Mouse (Mus musculus): ENCODE results near the gene Fbxl14.
A peak's percentile ranks its signal among the peaks of the same experiment; 100 is the strongest.
"Not testable (repeated sequence)": the region's sequence is repeated elsewhere in the genome, so short reads cannot be mapped to it uniquely, and the experiment has no call there.

Fbxl14 gene

DNA sequence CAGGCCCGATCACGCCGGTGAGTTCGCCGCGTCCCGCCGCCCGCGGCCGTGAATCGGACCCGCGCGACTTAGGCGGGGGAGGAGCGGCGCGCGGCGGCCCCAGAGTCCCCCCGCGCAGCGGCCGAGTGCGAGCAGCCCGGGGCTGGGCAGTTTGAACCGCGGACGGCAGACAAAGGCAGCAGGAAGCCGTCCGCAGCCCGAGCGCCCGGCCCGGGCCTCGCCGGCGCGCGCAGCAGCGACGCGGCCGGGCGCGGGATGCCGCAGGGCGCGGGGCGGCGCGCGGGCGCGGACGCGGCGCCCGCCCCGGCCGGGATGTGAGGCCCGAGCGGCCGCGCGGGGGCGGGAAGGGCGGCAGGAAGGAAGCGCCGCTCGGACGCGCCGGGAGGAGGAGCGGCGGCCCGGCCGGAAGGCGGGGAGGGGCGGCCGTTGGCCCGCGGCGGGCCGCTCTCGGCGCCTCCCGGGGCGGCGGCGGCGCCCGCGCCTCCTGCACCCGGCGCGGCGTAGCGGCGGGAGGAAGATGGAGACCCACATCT is at the start of gene Fbxl14:
Gene Fbxl14 (plus strand): TSS at position 326 of the 533 bp plus-strand sequence.
- DNase-seq (ENCODE audit: low spot score), result no peak

DNA sequence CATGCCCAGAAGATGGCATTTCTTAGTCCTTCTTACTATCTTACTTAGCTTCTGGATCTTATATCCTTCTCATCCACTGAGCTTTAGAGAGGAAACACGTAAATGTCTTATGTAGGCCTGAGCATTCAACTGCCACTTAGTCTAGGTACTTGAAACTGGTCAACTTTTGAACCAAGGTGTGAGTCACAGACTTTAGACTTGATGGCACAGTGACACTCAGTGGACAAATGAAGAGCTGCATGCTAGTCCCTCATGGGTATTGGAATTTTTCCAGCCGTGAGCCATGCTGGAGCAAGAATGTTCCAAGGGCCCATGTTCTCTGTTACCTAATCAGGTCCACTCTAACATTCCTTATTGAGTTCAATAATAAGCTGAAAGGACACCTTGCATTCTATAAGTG is 49.0 kb upstream of the Fbxl14 start:
- peak; percentile 54 for DNase-seq (ENCODE audit: low spot score)

DNA sequence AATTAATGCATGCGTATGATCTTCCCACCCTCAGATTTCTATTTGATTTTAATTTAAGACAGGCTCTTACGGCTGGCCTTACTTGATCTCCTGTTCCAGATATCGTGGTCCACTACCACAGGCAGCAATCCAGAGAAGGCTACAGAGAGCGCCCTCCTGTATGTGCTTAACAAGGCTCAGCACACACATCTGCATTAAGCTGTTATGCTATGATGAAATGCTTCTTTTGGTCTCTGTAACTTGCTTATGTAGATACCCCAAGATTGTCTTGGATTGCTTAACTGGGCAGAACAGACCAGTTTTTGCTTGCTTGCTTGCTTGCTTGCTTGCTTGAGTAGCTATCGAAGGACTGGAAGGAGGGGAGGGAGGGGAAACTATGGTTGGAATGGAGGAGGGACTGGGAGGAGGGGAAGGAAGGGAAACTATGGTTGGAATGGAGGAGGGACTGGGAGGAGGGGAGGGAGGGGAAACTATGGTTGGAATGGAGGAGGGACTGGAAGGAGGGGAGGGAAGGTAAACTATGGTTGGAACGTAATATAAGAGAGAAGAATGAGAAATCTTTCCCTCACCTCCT is 47.6 kb upstream of the Fbxl14 start:
- DNase-seq (ENCODE audit: low spot score), result no peak

DNA sequence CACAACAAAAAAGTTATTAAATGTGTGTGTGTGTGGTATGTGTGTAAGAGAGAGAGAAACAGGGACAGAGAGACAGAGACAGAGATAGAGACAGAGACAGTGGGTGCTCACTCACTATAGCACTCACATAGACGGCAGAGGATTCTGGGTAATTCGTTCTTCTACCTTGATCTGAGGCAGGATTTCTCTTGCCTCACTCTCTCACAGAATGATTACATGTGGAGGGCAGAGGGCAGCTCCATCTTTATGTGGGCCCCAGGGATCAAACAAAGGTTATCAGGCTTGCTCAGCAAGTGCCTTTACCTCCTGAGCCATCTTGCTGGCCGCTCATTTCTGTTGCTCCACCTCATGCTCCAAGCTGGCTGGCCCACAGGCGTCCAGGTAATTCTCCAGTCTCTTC is 45.1 kb upstream of the Fbxl14 start:
- no peak for DNase-seq (ENCODE audit: low spot score)

DNA sequence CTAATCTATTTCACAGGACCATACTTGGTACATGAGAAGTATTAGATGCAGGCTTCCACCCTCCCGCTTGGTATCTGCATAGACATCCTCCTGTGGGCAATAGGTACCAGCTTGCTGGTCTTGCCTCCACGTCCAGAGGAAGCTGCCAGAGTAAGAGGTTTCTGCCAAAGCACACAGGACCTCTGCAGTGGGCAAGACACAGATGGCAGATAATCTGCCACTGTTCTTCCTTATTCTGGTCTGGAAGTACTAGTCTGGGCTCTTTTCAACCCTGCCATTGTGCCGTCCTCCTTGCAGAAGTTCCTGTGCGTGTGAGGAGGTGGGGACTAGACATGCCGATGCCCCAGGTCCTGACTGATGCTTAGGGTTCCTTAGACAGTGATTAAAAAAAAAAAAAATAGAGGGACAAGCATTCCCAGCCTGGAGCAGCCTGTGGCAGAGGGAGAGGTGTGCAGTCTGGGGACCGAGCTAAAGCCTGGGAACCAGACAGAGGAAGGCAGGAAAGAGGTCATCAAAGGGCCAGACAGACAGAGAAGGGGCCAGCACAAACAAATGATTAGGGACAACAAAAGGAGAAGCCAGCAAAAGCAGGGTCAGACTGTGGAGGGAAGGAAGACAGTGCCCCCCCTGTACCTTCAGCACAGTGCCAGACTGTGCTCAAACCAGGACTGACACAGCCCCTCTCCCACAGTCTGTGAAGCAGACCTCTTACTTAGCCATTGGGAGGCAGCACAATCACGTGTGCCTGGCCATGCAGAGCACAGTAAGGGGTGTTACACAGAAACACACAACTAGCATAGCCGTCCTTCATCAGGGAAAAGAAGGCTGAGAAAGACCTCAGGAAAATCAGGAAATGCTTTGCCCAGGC is 41.3 kb upstream of the Fbxl14 start:
- no peak for DNase-seq (ENCODE audit: low spot score)

DNA sequence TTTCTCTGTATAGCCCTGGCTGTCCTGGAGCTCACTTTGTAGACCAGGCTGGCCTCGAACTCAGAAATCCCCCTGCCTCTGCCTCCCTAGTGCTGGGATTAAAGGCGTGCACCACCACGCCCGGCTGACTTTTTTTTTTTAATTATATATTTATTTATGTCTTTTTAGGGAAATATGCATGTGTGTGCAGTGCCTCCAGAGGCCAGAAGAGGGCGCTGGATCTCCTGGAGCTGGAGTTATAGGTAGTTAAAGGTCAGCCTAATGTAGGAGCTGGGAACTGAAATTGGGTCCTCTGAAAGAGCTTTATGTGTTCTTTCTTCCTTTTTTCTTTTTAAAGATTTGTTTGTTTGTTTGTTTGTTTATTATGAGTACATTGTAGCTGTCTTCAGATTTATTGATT is 36.7 kb upstream of the Fbxl14 start:
- DNase-seq (ENCODE audit: low spot score), result not testable (repeated sequence)

DNA sequence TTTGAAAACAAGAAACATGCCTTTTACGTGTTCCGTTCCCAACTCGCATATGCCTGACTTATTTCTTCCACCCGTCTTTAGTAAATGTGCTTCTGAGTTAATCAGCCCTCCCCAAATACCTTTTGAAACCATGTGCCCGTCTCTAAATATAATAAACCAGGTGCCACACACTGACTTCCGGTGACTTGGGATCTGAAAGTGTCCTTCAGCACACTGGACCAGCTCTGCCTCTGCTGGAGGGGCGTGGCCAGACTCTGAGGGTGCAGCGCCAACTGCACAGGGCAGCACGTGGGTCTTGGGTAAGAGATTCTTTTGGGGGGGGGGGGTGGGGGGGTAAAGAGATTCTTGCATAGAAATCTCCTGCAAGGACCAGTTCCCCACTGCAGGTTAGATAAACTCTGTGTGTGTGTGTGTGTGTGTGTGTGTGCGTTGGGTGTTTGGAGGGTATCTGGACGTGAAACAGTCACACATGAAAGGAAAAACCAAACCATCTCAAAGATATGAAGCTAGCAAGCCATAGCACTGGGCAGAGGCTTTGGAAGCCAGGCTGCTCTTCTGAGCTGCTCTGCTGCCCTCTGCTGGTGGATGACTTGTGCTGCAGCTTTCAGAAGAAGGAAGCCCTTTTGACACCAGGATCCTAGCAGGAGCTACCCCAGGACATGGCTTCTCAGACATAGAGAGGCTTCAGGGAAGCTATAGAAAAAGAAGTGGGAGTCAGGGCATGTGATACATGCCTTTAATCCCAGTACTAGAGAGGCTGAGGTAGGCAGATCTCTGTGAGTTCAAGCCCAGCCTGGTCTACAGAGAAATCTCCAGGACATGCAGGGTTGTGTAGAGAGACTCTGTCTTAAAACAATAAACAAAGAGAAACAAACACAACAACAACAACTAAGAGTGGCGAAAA is 35.5 kb upstream of the Fbxl14 start:
- peak; percentile 55 for DNase-seq (ENCODE audit: low spot score)

DNA sequence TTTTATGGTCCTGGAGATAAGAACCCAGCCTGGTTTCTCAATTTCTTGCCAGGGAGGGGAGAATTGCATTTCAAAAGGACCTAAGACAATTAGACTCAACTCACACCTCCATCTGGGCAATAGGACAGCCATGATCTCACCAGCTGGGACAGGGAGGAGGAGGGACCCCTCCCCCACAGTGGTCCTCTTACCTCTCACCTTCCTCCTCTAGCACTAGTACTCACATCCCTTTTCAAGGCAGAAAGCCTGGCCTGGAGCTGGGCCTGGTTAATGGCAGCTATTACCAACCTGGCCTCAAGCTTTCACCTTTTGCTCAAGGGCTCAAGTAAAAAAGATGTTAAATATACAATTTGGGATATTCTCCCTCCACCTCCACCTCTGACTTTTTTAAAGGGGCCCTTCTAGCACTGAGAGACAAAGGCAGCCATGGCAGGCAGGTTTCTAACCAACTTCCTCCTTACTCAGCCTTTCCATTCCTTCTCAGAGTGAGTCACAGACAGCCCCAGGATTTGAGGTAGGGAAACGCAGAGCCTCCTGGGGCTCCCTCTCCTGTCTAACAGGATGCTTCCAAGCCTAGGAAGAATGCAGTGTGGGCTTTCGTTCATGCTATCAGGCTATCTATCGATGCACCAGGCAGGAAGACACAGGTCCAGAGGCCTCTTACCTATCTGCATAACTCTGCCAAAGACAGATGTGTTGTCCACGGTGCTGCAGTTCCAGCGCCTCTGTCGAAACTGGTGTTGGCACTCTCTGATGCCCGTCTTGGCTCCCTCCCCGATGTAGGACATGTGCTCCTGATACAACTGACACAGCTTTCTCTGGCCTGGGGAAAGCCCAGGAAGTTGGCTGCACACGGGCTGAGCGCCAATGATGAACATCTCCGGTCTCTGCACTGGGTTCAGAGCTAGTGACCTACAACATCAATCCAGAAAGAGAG is 33.5 kb upstream of the Fbxl14 start:
- DNase-seq (ENCODE audit: low spot score), result no peak

DNA sequence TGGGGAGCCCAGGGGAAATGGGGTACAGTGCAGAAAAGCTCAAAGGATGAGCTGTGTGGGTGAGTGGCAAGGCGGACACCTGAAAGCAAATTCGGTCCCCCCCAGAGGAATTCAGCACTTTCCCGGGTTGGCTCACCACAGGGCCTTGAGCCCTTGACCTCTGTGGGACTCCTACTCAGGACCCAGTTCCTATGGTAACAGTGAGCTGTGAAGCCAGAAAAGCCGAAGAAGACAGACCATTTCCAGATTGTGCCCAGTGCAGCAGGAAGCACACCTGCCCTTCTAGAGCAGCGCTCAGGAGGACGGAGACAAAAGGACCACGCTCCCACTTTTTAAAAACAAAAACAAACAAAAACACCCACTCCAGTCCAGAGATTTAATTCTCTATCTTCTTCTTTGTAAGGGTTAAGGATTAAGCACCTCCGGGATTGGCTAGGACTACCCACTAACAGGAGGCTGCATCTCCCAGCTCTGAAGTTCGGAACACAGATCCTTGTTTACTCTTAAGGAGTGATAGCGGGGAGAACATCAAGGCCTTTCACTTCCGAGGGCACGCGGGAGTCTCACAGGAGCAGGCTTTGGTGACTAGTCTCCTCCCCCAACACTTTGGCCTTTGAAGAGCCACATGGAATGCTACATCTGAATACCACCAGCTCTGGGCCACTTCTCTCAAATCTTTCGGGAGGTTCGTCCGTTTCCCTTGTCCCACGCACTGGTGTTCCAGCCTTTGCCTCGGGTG is 31.0 kb upstream of the Fbxl14 start:
- DNase-seq (ENCODE audit: low spot score), result no peak

DNA sequence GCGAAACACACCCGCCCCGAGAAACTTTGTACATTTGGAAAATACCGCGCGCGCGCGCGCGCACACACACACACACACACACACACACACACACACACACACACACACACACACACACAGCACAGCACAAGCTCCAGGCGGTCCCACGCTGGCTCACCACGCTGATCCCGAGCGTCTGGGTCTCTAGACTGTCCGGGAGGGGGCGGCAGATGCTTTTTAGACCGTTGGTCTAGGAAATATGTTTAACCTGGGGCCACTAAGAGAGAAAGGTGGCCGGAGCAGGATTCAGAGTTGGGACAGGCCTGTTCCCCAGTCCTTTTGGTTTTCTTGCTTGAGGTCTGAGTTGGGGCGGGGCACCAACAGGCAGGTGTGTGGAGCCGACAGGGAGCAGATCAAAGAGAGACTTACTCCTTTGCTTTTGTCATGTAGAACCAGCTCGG is 30.4 kb upstream of the Fbxl14 start:
- no peak for DNase-seq (ENCODE audit: low spot score)

DNA sequence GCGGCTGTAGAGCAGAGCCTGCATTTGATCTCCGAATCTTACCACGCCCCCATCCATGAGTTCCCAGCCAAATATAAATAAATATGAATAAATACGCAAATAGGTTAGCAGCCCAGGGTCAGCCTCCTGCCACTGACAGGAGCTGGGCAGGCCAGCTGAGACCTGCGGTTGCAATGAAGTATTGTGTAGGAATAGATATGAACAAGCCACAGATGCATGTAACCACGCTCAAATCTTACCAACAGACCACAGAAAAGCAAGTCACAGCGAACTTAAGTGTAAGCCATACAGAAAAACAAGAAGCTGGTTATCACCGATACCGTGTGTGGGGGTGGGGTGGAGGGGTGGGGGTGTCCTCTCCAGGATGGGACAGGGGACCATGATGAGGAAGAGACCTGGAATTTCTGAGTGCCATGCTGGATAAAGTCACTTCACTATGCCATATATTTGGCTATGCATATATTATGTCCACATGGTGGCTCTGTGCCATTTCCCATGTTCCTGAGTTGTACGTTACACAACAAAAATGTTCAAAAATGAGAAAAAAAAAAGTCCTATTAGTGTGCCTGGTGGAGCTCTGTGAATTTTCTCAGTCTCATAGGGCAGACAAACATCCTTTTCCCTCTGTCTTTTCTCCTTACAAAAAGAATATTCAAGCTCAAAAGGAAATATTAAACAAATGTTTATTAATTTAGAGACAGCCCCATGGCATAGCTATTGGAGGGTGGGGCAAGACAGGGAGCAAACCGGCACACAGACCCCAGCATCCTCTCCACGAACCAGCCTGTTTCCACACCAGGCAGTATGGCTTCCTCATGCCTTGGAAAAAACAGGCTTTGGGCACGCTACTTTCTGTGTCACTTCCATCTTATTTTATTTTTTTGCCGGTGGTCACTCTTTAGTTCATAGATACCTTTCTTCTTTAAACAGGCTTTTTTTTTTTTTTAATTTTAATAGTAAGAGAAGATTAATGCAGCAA is 28.2 kb upstream of the Fbxl14 start:
- no peak for DNase-seq (ENCODE audit: low spot score)

DNA sequence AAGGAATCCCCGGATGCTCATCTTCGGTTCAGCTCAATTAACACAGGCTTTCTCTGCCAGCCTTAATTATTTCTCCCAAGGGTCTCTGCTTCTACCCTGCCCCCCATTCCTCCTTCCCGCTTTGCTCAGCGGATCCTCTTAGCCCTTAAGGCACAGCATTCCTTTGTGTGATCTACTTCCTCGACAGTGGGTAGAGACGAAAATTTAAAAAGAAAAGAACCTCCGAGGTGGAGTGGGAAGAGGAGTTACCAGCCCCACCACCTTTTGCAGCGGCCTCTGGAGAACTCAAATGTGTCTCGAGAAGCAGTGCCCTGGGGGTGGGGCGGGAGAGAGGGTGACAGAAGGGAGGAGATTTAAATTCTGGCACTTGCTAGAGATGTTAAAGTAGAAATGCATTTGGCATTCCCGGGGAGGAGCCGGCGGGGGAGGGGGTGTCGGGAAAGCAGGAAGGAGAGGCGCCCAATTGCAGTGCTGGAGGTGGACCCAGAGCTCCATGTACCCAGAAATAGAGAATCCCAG is 27.4 kb upstream of the Fbxl14 start:
- DNase-seq (ENCODE audit: low spot score), result no peak

DNA sequence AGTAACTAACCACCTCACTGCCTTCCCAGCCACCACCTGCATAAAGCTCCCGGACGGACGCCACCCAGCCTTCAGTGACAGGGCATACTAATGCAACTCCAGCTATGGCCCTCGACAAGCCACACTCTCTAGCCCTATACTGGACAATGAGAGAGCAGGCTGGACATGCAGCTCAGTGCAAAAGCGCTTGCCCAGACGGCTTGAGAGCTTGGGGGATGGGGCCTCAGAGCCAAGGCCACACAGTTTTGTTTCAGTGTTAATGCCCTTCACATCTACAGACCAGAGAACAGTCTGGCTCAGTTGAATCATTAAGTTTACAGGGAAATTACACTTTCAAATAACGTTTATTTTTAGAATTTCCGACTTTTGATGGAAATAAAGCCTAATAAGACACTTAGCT is 21.3 kb upstream of the Fbxl14 start:
- no peak for DNase-seq (ENCODE audit: low spot score)

DNA sequence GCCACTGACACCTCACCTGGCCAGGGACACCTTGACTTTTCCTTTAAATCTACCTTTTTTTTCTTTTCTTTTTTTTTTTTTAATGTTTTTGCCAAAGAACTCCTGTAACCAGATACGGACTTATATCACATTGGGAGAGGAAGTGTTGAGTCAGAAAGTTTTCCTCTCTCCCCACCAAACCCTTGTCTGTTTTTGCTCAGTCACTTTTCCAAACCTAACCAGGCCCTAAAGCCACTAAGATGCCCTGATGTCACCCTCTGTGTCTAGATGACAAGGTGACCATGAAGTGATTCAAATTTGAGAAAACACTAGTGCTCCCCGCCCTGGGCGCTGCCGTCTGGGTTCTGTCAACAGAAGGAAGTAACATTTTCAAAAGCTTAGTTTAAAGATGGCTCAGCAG is 20.4 kb upstream of the Fbxl14 start:
- DNase-seq (ENCODE audit: low spot score), result no peak

DNA sequence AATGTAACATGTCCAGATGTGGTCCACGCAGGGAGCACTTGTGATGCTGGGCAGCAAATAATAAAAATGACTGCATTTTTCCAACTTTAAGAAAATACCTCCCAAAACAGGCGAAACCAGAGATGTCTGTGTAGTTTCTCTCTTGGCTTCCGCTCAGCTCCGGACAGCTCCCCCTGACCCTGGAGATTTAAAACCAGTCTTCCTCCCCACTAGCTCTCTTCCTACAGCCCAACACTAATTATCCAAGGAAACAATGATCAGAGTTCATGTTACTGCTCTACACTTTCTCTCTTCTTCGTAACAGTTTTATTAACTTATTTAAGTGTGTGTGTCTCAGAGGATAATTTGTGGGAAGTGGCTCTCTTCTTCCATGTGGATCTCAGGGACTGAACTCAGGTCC is 19.1 kb upstream of the Fbxl14 start:
- DNase-seq (ENCODE audit: low spot score), result no peak

DNA sequence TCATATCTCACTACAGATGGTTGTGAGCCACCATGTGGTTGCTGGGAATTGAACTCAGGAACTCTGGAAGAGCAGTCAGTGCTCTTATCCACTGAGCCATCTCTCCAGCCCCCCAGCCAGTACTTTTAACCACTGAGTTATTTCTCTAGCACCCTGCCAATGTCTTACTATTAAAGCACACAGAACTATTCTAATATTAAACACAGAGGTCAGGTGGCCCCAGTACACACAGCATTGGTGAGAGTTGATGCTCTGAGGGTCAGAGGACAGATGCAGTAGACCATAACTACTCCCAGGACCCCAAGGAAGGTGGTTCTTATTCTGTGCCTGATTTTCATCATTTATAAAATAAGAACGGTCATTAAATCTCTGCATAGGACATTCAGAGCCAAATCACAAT is 13.3 kb upstream of the Fbxl14 start:
- no peak for DNase-seq (ENCODE audit: low spot score)

DNA sequence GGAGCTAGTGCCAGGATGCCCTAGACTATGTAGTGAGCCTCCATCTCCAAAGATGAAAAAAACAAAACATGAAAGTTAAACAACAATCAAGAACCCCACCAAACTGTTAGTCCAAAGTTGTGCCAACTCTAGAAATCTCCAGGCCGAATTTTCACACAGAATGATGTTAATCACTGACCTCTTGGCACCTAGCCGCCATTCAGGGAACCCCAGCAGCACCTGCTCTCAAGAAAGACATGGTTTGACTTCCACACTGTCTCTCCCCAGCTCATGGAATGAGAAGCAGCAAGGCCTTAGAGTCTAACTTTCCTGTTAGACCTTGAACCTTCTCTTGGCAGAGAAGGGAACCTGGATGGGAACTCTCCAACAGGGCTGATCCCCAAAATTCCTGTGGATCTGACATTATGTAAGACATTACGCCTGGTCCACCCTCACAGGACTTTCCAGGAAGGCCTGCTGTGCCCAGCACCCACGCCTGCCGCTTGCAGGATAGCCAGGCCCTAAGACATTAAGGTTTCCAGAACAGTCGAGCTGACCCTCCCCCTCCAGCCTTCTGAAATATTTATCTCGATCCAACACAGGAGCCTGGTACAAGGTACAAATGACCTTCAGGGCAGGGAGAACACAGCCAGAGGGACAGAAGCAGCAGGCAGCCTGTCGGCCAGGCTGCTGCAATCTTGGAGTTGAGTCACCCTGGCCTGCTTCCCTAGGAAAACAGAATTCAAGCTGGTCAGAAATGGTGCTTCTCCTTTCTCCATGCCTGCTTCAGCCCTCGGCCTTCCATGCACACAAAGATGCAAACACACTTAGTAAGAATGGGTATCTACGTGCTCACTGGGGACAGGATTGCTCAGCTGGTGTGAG is 12.3 kb upstream of the Fbxl14 start:
- DNase-seq (ENCODE audit: low spot score), result no peak

DNA sequence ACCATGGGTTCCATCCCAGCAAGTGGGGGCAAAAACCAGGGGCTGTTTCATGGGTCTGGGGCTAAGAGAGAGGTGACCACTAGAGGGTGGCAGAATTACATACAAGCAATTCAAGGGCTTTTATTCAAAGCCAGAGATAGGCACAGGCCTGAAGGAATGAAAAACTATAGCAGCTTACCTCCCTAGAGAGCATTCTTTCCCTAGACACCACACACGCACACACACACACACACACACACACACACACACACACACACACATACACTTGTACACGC is 11.7 kb upstream of the Fbxl14 start:
- no peak for DNase-seq (ENCODE audit: low spot score)
